Mouse (Mus musculus) thymus, postnatal 10 days (tissue): Measurements from ENCODE around the gene Mical1.

Experiments
- DNase-seq, 2 experiments: peaks; one replicate each; pipeline ENCODE4 v3.0.0; 2021; ENCODE audit warnings: low spot score in 2 of 2

The Mical1 gene

DNA sequence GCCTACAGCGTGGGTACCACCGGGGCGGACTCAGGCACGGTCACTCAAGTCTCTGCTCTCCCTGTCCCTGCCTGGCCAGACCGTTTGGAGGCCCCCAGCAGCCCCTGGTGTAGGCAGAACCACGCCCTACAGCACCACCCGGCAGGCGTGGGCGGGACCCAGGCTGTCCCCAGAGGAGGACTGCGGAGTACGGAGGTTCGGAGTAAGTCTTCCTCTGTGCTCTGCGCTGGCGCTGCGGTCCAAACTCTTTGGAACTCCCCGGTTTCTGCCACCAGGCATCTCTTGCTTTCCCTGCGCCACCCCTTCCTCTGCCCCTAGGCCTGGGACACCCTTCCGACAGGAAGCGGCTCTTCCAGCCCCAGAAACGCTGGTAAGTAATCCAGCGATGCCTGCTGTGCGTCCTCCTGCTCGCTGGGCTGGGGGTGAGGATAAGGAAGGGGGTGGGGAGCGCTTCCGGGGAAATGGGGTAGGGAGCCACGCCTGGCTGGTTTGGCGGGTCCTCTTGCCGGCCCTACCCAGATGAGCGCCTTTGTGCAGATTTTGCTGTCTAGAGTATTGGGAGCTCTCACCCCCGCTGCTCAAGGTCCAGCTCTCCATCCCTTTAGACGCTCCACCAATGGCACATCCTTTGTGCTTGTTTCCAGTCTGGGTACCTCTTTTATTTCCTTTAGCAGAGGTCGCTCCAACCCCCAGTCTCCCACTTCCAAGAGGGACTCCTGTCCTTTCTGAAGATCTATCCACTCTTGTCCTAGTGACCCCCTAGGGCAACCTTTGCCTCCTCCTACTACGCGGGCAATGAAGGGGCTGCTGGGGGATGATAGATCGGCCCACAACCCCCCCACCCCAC is at the start of gene Mical1:
Gene Mical1 (plus strand): TSS at position 144 of the 847 bp plus-strand sequence.
- DNase-seq = peak; percentile 56 to 63

DNA sequence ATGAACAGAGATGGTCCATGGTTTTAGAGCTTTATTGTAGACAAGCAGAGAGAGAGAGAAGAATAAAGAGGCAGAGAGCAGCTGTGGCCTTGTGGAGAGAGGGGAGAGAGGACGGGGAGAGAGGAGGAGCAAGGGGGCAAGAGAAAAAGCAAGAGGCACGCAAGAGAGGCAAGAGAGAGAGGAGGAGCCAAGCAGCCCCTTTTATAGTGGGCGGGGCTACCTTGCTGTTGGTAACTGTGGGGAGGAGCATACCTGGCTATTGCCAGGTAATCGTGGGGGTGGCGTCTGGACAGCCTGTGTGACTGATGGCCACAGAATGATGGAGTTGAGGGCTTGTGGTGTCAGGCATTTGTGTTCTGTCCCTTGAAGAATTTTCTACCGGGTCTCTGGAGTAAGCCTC is 49.7 kb upstream of the Mical1 start:
- no peak for DNase-seq

DNA sequence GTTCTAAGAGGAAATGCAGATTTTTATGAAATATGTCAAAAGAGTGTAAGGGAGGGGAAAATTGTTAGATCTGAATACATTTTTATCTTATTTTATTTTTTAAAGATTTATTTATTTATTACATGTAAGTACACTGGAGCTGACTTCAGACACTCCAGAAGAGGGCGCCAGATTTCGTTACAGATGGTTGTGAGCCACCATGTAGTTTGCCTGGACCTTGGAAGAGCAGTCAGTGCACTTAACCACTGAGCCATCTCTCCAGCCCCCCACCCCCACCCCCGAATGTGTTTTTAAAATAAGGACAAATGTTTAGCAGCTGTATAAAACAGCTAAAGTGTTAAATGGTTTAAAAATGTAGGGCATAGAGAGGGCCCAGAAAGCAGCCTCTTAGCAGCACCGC is 41.5 kb upstream of the Mical1 start:
- peak; percentile 39 to 58 for DNase-seq

DNA sequence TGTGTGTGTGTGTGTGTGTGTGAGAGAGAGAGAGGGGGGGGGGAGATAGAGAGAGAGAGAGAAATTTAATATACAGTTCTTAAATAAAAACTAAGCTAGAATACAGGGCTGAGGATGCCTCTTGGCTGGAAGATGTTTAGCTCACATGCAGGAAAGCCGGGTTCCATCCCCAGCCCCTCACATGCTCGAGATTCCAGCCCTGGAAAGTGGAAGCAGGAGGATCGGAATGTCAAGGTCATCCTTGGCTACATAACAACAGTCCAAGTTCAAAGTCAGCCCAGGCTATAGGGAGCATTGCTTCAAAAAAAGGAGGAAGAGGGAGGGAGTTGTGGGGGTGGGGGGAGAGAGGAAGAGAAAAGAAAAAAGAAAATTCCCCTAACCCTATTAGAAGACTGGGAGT is 41.0 kb upstream of the Mical1 start:
- DNase-seq = no peak

DNA sequence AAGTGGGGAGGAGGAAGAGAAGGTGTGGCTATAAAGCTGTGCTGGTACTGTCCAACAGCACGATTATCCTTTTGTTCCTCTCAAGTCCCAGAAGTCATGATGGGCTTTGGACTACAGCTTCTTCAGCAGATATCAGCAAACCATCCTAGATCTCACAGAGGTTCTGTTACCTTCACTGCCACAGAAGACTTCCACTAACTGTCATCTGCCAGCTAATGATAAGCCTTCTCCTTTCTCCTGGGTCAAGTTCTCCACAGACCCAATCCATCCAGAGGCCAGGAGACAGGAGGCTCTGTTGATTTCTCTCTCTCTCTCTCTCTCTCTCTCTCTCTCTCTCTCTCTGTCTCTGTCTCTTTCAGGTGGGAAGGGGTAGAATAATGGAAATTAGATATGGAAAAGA is 27.9 kb upstream of the Mical1 start:
- DNase-seq = no peak

DNA sequence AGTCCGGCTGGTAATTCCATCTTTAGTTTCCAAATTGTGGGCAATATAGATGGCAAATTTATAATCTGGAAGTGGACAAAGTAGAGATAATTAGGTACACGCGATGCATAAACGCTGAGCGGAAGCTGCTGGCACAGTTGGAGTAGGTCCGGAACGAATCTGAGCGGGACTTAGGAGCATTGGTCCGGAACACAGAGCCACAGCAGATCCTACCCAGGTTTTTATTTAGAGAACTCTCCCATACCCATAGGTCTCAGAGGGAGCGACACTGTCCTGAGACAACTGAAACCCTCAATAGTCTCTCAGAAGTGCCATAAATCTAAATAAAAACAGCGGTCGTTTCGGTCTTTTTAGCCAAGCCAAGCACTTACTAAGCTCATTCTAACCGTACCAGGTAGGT is 26.4 kb upstream of the Mical1 start:
- no peak for DNase-seq

DNA sequence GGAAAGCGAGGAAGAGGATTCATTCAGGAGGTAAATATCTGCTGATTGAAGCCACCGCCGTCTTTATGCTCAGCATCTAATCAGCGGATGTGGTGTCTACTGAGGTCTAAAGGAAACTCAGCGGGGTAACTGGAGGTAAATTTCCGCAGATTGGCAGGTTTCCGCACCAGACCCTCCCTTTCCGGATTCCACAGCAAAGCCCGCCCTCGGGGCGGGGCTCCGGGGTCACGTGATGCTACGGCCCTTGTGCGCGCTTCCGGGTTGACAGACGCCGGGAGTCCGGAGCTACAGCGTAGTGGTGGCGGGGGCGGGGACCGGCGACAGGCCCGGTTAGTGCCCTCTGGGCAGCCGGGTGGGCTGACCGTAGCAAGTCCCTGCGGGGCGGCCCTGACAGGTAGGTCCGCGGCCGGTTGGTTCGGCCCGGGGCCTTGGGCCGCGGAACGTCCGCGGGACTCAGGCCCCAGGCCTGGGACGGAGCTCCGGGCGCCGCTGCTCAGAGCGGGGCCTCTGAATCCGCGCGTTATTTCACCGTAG is 25.9 kb upstream of the Mical1 start, which contains the start of gene Zbtb24:
Gene Zbtb24 (plus strand): TSS at position 247 of the 534 bp plus-strand sequence.
- DNase-seq = peak; percentile 93 to 97

DNA sequence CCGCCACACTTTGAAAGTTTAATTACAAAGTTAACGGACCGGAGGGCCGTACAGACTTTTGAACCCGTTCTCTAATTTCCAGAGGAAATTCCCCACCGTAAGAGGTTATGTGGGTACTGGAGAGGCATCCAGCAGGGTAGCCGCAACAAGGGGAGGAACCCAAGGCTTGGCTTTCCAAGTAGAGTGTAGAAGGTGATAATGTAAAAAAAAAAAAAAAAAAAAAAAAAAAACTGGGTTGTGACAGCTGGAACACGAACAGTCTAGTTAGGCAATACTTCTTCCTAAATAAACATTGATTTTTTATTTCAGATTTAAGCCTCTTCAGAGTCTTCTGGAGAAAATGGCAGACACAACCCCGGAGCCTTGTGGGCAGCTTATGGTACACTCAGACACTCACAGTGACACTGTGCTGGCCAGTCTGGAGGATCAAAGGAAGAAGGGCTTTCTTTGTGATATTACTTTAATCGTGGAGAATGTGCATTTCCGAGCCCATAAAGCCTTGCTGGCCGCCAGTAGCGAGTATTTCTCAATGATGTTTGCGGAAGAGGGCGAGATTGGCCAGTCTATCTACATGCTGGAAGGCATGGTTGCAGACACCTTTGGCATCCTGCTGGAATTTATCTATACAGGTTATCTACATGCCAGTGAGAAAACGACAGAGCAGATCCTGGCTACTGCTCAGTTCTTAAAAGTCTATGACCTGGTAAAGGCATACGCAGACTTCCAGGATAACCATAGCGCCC is 25.2 kb upstream of the Mical1 start:
- DNase-seq = no peak

DNA sequence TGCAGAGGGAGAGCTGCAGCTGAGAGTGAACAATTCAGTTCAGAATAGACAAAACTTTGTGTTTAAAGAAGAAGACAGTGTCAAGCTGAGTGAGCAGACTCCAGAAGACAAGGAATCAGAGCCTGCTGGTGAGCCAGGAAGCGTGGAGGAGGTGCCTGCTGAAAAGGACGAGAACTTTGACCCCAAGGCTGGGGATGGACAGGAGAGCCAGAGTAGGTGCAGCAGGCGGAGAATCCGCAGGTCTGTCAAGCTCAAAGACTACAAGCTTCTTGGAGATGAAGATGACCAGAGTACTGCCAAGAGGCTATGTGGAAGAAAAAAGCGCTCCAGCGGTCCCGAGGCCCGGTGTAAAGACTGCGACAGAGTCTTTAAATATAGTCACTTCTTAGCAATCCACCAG is 24.5 kb upstream of the Mical1 start:
- DNase-seq = no peak

DNA sequence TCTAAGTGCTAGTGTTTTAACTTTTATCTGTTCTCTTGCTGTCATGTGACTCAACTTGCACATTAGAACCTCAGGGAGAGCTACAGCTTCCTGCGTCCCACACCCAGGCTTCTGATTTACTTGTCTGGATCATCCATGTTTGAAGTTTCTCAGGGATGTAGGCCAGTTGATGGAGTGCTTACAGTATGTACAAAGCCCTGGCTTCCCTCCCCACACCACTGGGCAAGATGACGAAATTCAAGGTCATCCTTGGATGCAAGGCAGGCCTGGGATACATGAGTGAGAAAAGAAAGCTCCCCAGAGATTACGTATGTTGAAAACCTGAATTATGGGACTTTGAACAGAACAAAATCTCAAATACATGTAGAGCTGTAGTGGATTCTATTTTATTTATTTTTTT is 23.3 kb upstream of the Mical1 start:
- DNase-seq = no peak

DNA sequence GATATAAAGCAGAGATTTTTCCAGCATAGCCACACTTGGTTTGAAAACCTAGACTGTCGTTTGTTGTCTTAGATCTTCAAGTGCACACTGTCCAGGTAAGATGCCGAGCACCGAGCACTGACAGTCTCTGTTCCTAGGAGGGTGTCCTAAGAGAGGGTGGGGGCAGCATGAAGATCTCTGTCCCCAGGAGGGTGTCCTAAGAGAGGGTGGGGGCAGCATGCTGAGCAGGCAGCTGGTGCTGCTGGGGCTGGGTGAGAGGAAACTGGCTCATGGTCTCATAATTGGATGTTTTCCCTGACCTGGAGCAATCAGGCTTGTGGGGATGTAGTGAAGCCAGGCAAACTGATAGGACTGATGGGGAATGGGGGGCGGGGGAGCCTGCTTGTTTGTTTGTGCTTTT is 16.1 kb upstream of the Mical1 start:
- no peak for DNase-seq

DNA sequence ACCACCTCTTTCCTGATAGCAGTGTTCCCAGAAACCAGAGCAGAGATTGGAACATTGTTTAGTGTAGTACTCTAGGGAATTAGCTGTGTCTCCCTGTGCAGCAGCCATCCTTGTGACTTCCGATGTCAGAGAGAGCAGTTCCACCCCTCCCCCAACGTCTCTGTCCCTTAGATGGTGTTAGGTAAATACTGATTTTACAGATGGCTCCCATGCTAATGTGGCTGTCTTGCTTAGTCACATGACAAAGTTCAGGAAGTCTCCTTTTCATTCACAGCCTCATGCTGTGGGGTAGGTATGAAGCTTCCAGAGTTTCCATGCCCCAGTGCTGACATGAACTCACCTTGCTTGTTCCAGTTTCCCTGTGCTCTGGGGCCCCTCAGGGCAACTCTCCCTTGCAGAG is 15.6 kb upstream of the Mical1 start:
- DNase-seq = no peak

DNA sequence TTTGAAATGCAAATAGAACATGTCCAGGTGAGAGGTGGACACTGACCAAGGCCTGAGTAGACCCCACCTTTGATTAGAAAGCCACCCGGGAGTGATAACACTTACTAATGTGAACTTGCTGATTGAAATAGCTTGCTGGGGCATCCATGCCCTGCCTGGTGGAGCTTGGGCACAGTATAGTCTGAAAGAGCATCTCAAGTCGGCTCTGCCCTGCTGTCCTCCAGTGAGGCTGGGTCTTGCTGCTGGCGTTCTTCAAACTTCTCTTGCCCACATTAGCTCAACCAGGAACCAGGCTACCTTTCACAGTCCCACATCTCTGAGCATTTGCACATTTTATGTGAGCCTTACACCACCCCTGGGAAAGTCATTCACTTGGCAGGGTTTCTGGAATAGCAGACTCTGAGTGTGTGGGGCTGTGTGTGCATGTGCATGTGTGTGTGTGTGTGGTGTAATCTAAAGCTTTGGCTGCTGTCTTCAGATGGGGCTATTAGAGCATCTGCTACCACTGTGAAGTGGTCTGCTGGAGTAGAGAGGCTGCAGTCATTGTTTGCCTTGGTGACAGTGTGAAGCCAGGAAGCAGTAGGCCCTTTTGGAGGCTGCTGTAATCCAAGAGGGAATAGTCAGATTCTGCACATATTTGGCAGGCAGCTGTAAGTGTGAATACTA is 14.9 kb upstream of the Mical1 start:
- DNase-seq = no peak

DNA sequence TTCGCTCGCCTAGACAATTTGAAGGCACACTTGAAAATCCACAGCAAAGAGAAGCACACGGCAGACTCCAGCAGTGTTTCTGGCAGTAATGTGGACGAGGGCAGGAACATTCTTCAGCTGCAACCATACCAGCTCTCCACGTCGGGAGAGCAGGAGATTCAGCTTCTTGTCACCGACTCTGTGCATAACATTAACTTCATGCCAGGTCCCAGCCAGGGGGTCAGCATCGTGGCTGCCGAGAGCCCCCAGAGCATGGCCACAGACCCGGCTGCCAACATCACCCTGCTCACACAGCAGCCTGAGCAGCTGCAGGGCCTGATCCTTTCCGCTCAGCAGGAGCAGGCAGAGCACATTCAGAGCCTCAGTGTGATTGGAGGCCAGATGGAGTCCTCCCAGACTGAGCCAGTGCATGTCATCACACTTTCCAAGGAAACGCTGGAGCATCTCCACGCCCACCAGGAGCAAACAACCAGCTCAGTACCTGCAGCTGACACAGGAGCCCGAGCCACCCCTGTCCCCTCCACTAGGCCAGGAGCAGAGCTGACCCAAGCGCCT is 11.6 kb upstream of the Mical1 start:
- DNase-seq = no peak

DNA sequence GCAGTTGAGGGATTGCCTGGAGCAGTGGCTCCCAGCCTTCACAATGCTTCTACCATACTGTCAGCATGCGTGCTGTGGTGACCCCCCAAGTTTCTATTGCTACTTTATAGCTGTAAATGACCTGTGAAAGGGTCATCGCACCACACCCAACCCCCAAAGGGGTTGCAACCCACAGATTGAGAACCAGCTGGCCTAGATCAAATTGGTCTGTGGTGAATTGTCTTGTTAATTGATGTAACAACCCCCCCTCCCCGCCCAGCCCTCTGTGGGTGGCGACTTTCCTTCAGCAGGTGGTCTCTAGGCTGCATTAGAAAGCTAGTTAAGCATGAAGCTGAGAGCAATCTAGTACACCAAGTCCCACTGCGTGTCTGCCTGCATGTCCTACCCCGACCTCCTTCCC is 8.8 kb upstream of the Mical1 start:
- DNase-seq = no peak

DNA sequence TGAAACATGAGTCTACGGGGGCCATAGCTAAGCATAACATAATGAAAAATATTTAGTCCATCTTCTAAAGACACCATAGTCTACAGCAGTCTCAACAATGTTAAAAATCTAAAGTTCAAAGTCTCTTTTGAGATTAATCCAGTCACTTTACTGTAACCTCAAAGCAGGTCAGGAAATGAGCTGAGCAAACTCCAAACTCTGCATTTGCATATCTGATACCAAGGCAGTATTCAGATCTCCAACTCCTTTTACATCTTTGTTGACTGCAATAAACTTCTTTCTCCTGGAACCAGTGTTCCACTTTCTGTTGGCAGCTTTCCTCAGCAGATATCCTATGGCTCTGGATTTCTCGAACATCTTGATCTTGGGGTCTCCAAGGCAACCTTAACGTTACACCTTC is 5.4 kb upstream of the Mical1 start:
- DNase-seq = no peak

DNA sequence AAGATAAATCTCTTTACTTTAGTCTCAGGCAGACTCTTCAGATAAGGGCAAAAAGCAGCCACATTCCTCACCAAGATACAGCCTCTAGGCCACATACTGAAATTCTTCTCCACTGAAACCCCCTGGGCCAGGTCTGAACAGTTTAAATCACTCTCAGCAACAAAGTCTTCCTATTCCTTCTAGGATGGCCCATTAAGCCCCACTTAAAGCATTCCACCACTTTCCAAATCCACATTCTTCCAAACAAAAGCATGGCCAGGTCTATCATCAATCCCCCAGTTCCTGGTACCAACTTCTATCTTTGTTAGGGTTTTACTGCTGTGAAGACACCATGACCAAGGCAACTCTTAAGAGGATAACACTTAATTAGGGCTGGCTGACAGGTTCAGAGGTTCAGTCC is 3.6 kb upstream of the Mical1 start:
- DNase-seq = no peak

DNA sequence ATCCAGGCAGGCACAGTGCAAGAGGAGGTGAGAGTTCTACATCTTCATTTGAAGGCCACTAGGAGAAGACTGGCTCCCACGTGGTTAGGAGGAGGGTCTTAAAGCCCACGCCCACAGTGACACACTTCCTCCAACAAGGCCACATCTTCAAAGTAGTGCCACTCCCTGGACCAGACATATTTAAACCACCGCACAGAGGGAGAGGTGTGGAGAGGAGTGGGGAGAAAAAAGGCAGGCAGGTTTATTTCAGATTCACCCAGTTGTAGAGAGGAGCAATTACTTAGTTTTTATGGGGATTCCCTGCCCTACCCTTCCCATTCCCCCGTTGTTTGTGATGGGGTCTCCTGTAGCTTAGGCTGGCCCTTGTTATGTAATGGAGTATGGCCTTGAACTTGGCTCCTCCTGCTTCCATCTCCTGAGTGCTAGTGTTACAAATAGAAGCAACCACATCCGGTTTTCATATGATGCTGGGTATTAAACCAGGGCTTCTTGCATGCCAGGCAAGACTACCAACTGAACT is 3.1 kb upstream of the Mical1 start:
- DNase-seq = no peak

DNA sequence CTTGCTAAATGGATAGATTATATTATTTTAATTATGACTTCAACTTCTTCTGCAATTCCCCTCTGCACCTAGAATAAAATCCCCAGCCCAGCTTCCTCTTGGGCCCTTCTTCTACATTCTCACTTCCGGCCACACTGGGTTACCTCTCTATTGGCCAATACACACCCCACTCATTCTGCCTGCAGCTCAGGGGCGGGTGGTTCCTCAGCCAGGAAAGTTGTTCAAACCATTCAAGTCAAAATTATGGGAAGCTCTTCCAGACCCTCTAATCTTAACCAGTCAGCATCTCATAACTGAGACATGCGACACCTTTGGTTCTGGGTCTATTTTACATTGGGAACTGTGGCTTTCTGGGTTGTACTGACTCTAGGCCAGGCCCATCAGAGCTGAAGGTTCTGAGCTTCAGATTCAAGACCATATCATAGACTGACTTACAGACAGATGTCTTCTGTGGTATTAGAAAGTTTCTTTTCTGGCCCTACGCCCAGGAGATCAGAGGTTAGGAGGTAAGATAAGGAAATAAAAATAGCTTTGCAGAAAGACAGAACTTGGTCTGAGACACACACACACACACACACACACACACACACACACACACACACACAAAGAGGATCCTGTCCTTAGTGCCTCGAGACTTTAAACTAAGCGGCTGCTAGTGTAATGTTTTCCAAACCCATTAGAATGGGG is 2.2 kb upstream of the Mical1 start:
- DNase-seq = no peak

DNA sequence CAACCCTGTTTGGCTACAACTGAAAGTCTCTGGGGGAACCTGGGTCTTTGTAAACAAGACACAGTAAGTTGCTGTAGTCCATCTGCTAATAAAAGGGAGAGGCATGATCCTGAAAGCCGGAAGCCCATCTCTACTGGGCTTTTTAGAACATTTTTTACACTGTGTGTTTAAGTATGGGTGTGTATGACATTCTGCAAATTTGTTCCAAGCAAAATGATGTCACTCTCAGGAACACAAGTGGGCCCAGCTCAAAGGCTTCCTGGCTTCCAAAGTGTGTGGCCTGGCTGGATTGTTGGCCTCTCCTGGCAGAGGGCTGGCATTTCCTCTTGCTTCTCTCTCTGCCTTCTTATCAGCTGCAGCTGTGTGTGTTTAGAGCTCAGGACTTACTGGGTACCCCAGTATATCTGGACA is 1.1 kb upstream of the Mical1 start:
- no peak for DNase-seq

DNA sequence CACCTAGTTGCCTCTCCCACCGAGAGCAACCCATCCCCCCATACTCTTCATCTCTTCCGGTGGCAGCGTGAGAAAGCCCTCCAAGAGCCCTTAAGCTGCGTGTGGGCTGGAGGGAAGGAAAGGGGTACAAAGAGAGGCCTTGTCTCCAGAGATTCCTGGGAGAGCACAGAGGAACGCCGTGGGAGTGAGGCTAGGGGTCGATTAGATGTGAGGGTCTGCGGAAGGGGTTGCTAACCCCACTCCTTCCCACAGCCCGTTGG is 834 bp downstream of the Mical1 start:
- DNase-seq = peak; percentile 49 to 69
